Comparison of ENCODE assay signal across 11 mouse cellular contexts in the genomic region with DNA sequence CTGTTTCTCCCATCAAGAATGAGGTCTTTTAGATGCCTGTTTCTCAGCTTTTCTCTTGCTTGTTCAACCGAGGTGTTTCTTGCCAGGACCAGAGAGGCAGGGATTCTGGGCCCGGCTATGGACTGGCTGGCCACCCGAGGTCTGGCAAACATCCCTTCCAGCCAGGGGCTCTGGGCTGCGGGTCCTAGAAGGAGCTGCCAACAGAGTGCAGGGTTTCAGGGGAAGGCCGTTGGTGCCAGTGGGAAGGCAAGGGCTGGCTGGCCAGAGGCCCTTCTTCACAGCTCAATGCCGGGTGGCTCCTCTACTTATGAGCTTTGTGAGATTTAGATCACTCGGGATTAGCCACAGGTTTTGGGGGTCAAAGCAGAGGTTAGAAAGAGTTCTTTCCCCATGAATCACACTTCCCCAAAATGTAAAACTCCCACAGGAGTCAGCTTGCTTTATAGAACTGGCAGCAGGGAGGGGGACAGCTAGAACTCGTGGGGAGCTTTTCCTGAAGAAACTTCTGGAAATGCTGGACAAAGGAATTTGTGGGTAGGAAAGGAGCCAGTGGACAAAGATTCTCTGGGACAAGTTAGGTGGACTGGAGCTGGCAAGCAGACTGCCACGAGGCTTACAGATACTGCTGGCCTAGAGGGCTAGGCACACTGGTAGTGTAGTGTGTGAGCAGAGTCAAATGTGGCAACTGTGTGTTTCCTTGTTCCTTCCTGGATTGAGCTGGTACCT.
A peak's percentile ranks its signal among the peaks of the same experiment; 100 is the strongest.
DNase-seq lines count a peak whose midpoint lies in the region; ATAC-seq and TF ChIP-seq lines count a peak whose summit lies in the region.
"Had no signal": no experiment of that assay in that cellular context is flagged by ENCODE, and none has a peak within 500 bp of the region (broad histone marks: within the 10 kb centered on the region; RNA-seq: fewer than 3 reads in every experiment).

No protein-coding gene starts in this region.

- no peaks in the 10 kb centered on the region for H3K9me3 ChIP-seq in forebrain, embryonic 16.5 days (ENCODE audit: control insufficient read depth, low read length)
- no peaks in the 10 kb centered on the region for H3K9me3 ChIP-seq in forebrain, embryonic 11.5 days (ENCODE audit: control insufficient read depth, low read length)
- no peaks in the 10 kb centered on the region for H3K9me3 ChIP-seq in midbrain, postnatal 0 days (ENCODE audit: low read length)
- no peaks in the 10 kb centered on the region for H3K9me3 ChIP-seq in midbrain, embryonic 10.5 days (replicated peaks)
- H3K9me3 ChIP-seq in stomach, postnatal 0 days (ENCODE audit: control insufficient read depth, low read length), result no peaks in the 10 kb centered on the region
- H3K9me3 ChIP-seq: liver, embryonic 15.5 days had no signal

- H3K27me3 ChIP-seq in forebrain, embryonic 16.5 days (replicated peaks; ENCODE audit: control insufficient read depth, insufficient read depth, low read length), result no peaks in the 10 kb centered on the region
- H3K27me3 ChIP-seq in forebrain, embryonic 11.5 days (ENCODE audit: control insufficient read depth, insufficient read depth, low read length), result peaks cover 2% of the 10 kb centered on the region
- H3K27me3 ChIP-seq in midbrain, postnatal 0 days (ENCODE audit: insufficient read depth, low read length), result no peaks in the 10 kb centered on the region
- H3K27me3 ChIP-seq in midbrain, embryonic 10.5 days (ENCODE audit: low read depth, poor library complexity, severe bottlenecking), result peaks cover 40% of the 10 kb centered on the region
- no peaks in the 10 kb centered on the region for H3K27me3 ChIP-seq in stomach, postnatal 0 days (ENCODE audit: control insufficient read depth, insufficient read depth, low read length)
- H3K27me3 ChIP-seq: liver, embryonic 15.5 days had no signal

- no peak overlapping the region for H3K4me3 ChIP-seq in forebrain, embryonic 16.5 days (replicated peaks; ENCODE audit: low read length)
- no peak overlapping the region for H3K4me3 ChIP-seq in forebrain, embryonic 11.5 days (ENCODE audit: low read depth, low read length)
- H3K4me3 ChIP-seq in midbrain, postnatal 0 days (ENCODE audit: low read depth, low read length), result no peak overlapping the region
- H3K4me3 ChIP-seq in midbrain, embryonic 10.5 days, result no peak overlapping the region
- H3K4me3 ChIP-seq in layer of hippocampus, adult 2 months, result no peak overlapping the region
- no peak overlapping the region for H3K4me3 ChIP-seq in stomach, postnatal 0 days (ENCODE audit: low read depth, low read length)
- H3K4me3 ChIP-seq: liver, embryonic 15.5 days had no signal

- no peak overlapping the region for H3K9ac ChIP-seq in forebrain, embryonic 16.5 days (replicated peaks; ENCODE audit: low read depth, low read length)
- H3K9ac ChIP-seq in forebrain, embryonic 11.5 days (ENCODE audit: low read length), result no peak overlapping the region
- H3K9ac ChIP-seq in midbrain, postnatal 0 days (replicated peaks; ENCODE audit: low read length, poor library complexity, severe bottlenecking), result no peak overlapping the region
- H3K9ac ChIP-seq in stomach, postnatal 0 days (ENCODE audit: low read length), result no peak overlapping the region
- H3K9ac ChIP-seq: liver, embryonic 15.5 days had no signal

- DNase-seq in forebrain, embryonic 11.5 days (ENCODE audit: low spot score), result no peak
- DNase-seq in midbrain, postnatal 0 days (ENCODE audit: low spot score), result peak; percentile 60
- no peak for DNase-seq in midbrain, embryonic 10.5 days (ENCODE audit: low spot score)
- DNase-seq in layer of hippocampus, adult 2 months (ENCODE audit: low spot score in 2 of 2), result peak; percentile 40 to 53
- no peak for DNase-seq in stomach, postnatal 0 days (ENCODE audit: low spot score)
- DNase-seq in thymus, postnatal 0 days (ENCODE audit: low spot score), result no peak
- DNase-seq in c-Kit-positive CD71-positive TER-119-positive erythroid progenitor cells, embryonic 14.5 days (ENCODE audit: low spot score), result no peak
- DNase-seq: cerebellum, adult 8-10 months; kidney, postnatal 10 days had no signal

- 67% methylated on average over 9 of the region's 9 CpGs for WGBS in forebrain, embryonic 16.5 days
- 68% methylated on average over 9 of the region's 9 CpGs for WGBS in forebrain, embryonic 11.5 days
- WGBS in midbrain, postnatal 0 days, result 49% methylated on average over 9 of the region's 9 CpGs
- WGBS in midbrain, embryonic 10.5 days, result 71% methylated on average over 9 of the region's 9 CpGs
- 42% methylated on average over 9 of the region's 9 CpGs for WGBS in stomach, postnatal 0 days

- 0 out of 2 replicates have a peak, but pooled peaks have one; percentile 27 for ATAC-seq in forebrain, embryonic 16.5 days
- ATAC-seq in forebrain, embryonic 11.5 days (replicated peaks; ENCODE audit: low FRiP score), result no peak
- no peak for ATAC-seq in midbrain, postnatal 0 days (ENCODE audit: low FRiP score)
- no peak for ATAC-seq in stomach, postnatal 0 days (ENCODE audit: low FRiP score, low TSS enrichment)

- no peak overlapping the region for H3K27ac ChIP-seq in forebrain, embryonic 16.5 days (ENCODE audit: low read length)
- no peak overlapping the region for H3K27ac ChIP-seq in forebrain, embryonic 11.5 days (ENCODE audit: low read depth, low read length)
- H3K27ac ChIP-seq in midbrain, postnatal 0 days (ENCODE audit: low read depth, low read length), result 0 out of 2 replicates have a peak overlapping the region, but pooled peaks have one; percentile 12
- no peak overlapping the region for H3K27ac ChIP-seq in midbrain, embryonic 10.5 days (replicated peaks)
- peak overlapping the region; percentile 69 for H3K27ac ChIP-seq in layer of hippocampus, adult 2 months
- H3K27ac ChIP-seq in stomach, postnatal 0 days (replicated peaks), result peak overlapping the region; percentile 76
- H3K27ac ChIP-seq: liver, embryonic 15.5 days had no signal

- H3K36me3 ChIP-seq in forebrain, embryonic 16.5 days (ENCODE audit: control insufficient read depth, insufficient read depth), result no peaks in the 10 kb centered on the region
- no peaks in the 10 kb centered on the region for H3K36me3 ChIP-seq in forebrain, embryonic 11.5 days (ENCODE audit: control insufficient read depth, insufficient read depth, low read length)
- H3K36me3 ChIP-seq in midbrain, postnatal 0 days (ENCODE audit: insufficient read depth, low read length), result no peaks in the 10 kb centered on the region
- H3K36me3 ChIP-seq in midbrain, embryonic 10.5 days, result no peaks in the 10 kb centered on the region
- no peaks in the 10 kb centered on the region for H3K36me3 ChIP-seq in stomach, postnatal 0 days (ENCODE audit: control insufficient read depth, insufficient read depth, low read length)
- H3K36me3 ChIP-seq: liver, embryonic 15.5 days had no signal

- peaks cover 10% of the 10 kb centered on the region; the same call in 1 of the 2 replicates for H3K4me1 ChIP-seq in forebrain, embryonic 16.5 days (replicated peaks; ENCODE audit: control insufficient read depth, insufficient read depth, low read length)
- 0 out of 2 replicates have a peak, but pooled peaks cover 2% of the 10 kb centered on the region for H3K4me1 ChIP-seq in forebrain, embryonic 11.5 days (replicated peaks; ENCODE audit: control insufficient read depth, insufficient read depth, low read length)
- H3K4me1 ChIP-seq in midbrain, postnatal 0 days (ENCODE audit: insufficient read depth, low read length), result no peaks in the 10 kb centered on the region
- peaks cover 21% of the 10 kb centered on the region for H3K4me1 ChIP-seq in midbrain, embryonic 10.5 days
- H3K4me1 ChIP-seq in stomach, postnatal 0 days (replicated peaks; ENCODE audit: control insufficient read depth, insufficient read depth), result peaks cover 11% of the 10 kb centered on the region

- TF ChIP-seq EP300 in stomach, postnatal 0 days (optimal IDR thresholded peaks at IDR 0.05), result no peak

- TF ChIP-seq CTCF in midbrain, postnatal 0 days (IDR thresholded peaks at IDR 0.05), result no peak
- TF ChIP-seq CTCF in layer of hippocampus, adult 2 months (conservative IDR thresholded peaks at IDR 0.05), result no peak
- TF ChIP-seq CTCF in stomach, postnatal 0 days (IDR thresholded peaks at IDR 0.05; ENCODE audit: low read depth), result no peak

- H3K4me2 ChIP-seq in forebrain, embryonic 16.5 days (ENCODE audit: low read length), result no peak overlapping the region
- no peak overlapping the region for H3K4me2 ChIP-seq in forebrain, embryonic 11.5 days (ENCODE audit: low read depth, low read length, severe bottlenecking)
- H3K4me2 ChIP-seq in midbrain, postnatal 0 days (ENCODE audit: low read depth, low read length, poor library complexity, severe bottlenecking), result no peak overlapping the region
- H3K4me2 ChIP-seq in stomach, postnatal 0 days (replicated peaks; ENCODE audit: low read depth), result no peak overlapping the region
- H3K4me2 ChIP-seq: liver, embryonic 15.5 days had no signal

Comparison
In these comparisons a context has a peak if more than half of its experiments do, and no peak if none do; other contexts are left out.
1. H3K27ac ChIP-seq: peak in midbrain, postnatal 0 days (single experiment), layer of hippocampus, adult 2 months (single experiment) and stomach, postnatal 0 days (single experiment); none in forebrain, embryonic 16.5 days (single experiment), forebrain, embryonic 11.5 days (single experiment) and midbrain, embryonic 10.5 days (single experiment).
2. DNase-seq: peak in midbrain, postnatal 0 days (single experiment) and layer of hippocampus, adult 2 months (2 of 2); none in forebrain, embryonic 11.5 days (single experiment), midbrain, embryonic 10.5 days (single experiment), stomach, postnatal 0 days (single experiment), thymus, postnatal 0 days (single experiment) and c-Kit-positive CD71-positive TER-119-positive erythroid progenitor cells, embryonic 14.5 days (single experiment).